Mouse (Mus musculus): Measurements from ENCODE around the gene Actr3. TPM values are rescaled to one million over a fixed set of nuclear protein-coding genes. Genes with fewer than 3 reads are reported as not detected.

The Actr3 gene
- polyA plus RNA-seq, 1 experiment from 2014 or later: 267 TPM

DNA sequence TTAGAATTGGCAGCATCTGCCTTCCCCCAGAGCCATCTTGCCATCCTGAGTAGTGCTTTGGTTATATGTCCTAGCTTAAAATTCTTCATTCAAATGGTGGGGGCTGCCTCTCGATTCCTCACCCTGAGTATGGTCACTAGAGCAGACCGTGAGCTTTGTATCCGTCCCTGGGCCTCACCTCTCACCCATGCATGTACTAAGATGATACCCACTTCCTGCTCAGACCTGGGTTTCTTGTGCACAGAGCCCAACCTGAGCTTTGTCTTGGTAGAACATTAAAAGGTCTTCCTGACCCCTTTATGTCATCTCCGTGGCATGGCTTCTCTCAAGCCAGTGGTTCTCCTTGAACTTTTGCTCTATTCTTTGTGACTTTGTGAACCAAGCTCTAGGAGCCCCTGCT lies 28.5 kb upstream of the Actr3 start:
- 85% methylated on average over 4 of the region's 4 CpGs for WGBS
- no peaks in the 10 kb centered on the region for H3K27me3 ChIP-seq
- no peak overlapping the region for H3K27ac ChIP-seq
- no peak overlapping the region for H3K4me2 ChIP-seq
- H3K4me1 ChIP-seq (replicated peaks): no peaks in the 10 kb centered on the region
- H3K4me3 ChIP-seq: no peak overlapping the region
- no peak for ATAC-seq (replicated peaks; ENCODE audit: insufficient number of reproducible peaks, insufficient read depth, low FRiP score, low read depth)
- H3K9me3 ChIP-seq (replicated peaks): no peaks in the 10 kb centered on the region
- no peak overlapping the region for H3K9ac ChIP-seq
- no peaks in the 10 kb centered on the region for H3K36me3 ChIP-seq

DNA sequence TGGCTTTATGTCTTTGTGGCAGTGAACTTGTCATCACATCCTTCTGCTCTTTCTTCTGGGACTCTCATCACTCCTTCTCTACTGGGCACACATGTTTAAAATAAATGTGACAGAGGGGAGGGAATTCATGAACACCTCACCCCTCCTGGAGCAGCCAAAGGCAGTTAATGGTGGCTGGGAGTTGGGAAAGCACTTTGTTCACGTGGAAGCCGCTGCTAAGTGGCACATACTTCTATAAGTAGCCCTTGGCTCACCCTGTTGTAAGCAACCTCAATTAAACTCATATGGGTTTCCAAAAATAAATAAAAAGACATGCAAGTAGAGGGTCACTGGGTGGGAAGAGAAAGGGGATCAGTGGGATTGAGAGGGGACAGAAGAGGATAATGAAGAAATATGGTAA lies 27.8 kb upstream of the Actr3 start:
- Histone ChIP-seq H3K4me1 (replicated peaks) (no peaks in the 10 kb centered on the region), H3K4me3 (no peak overlapping the region), H3K9me3 (replicated peaks) (no peaks in the 10 kb centered on the region), H3K27ac (no peak overlapping the region; the same call in 1 of the 2 replicates), H3K4me2 (no peak overlapping the region), H3K36me3 (no peaks in the 10 kb centered on the region), H3K9ac (no peak overlapping the region), H3K27me3 (no peaks in the 10 kb centered on the region)
- ATAC-seq (replicated peaks; ENCODE audit: insufficient number of reproducible peaks, insufficient read depth, low FRiP score, low read depth): no peak
- 41% methylated on average over 2 of the region's 2 CpGs for WGBS

DNA sequence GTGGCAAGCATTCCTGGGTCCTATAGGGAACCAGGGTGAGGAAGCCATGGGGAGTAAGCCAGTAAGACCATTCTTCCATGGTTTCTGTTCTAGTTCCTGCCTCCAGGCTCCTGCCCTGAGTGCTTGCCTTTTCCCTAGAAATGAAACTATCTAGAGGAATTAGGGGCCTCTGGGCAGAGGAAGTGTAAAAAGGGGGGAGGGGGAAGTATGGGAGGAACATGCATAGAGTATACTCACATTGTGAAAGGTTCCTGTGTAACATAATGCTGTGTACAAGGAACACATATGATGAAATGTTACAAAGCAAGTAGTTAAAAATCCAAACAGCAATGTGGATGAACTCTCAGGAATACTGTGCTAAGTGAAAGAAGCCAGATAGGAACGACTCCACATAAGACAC lies 27.4 kb upstream of the Actr3 start:
- Histone ChIP-seq H3K27me3 (no peaks in the 10 kb centered on the region), H3K9me3 (replicated peaks) (no peaks in the 10 kb centered on the region), H3K27ac (no peak overlapping the region; the same call in 1 of the 2 replicates), H3K36me3 (no peaks in the 10 kb centered on the region), H3K4me3 (no peak overlapping the region), H3K9ac (no peak overlapping the region), H3K4me2 (no peak overlapping the region), H3K4me1 (replicated peaks) (no peaks in the 10 kb centered on the region)
- no peak for ATAC-seq (replicated peaks; ENCODE audit: insufficient number of reproducible peaks, insufficient read depth, low FRiP score, low read depth)
- WGBS: 57% methylated on average over 1 of the region's 1 CpGs

DNA sequence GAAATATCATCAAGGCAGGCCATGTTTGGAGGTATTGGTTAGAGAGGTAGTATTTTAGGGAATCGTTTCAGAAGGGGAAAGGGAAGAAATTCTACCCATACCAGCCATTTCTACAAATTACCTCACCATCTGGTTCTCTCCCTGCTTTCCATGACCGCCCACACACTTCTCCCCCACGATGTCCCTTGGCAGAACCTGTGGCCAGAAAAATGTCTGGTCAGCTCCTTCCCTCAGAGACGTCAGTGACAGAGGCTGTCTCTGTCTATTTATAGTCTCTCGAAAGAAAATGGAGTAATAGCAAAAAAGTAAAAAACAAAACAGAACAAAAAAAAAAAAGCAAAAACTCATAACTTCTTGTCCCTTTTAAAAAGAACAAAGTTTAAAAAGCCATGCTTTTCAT lies 23.0 kb upstream of the Actr3 start:
- H3K4me2 ChIP-seq: no peak overlapping the region
- ATAC-seq (replicated peaks; ENCODE audit: insufficient number of reproducible peaks, insufficient read depth, low FRiP score, low read depth): no peak
- H3K4me1 ChIP-seq (replicated peaks): no peaks in the 10 kb centered on the region
- H3K36me3 ChIP-seq: no peaks in the 10 kb centered on the region
- H3K9ac ChIP-seq: no peak overlapping the region
- no peak overlapping the region for H3K4me3 ChIP-seq
- H3K27me3 ChIP-seq: no peaks in the 10 kb centered on the region
- 40% methylated on average over 5 of the region's 5 CpGs for WGBS
- no peak overlapping the region for H3K27ac ChIP-seq
- no peaks in the 10 kb centered on the region for H3K9me3 ChIP-seq (replicated peaks)

DNA sequence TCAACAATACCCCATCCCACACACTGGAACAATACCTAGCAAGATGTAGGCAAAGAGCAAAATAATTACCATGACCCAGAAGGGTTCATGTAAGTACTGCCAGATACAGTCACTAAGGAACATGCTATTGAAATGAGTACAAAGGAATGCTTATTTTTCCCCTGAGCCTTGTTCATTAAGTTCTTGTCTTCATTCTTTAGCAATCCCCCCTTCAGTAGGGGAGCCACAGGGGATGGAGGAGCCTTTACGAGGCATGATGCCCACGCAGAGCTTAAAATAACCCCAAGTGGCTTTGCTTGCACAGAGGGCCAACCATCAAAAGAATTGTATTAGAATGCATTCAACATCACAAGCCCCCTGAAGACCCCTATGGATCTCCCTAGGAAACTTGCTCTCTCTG lies 19.6 kb upstream of the Actr3 start:
- H3K27me3 ChIP-seq: no peaks in the 10 kb centered on the region
- H3K9me3 ChIP-seq (replicated peaks): no peaks in the 10 kb centered on the region
- H3K9ac ChIP-seq: no peak overlapping the region
- no peaks in the 10 kb centered on the region for H3K4me1 ChIP-seq (replicated peaks)
- no peak overlapping the region for H3K27ac ChIP-seq
- 52% methylated on average over 2 of the region's 2 CpGs for WGBS
- H3K4me3 ChIP-seq: no peak overlapping the region
- no peak for ATAC-seq (replicated peaks; ENCODE audit: insufficient number of reproducible peaks, insufficient read depth, low FRiP score, low read depth)
- no peaks in the 10 kb centered on the region for H3K36me3 ChIP-seq
- no peak overlapping the region for H3K4me2 ChIP-seq

DNA sequence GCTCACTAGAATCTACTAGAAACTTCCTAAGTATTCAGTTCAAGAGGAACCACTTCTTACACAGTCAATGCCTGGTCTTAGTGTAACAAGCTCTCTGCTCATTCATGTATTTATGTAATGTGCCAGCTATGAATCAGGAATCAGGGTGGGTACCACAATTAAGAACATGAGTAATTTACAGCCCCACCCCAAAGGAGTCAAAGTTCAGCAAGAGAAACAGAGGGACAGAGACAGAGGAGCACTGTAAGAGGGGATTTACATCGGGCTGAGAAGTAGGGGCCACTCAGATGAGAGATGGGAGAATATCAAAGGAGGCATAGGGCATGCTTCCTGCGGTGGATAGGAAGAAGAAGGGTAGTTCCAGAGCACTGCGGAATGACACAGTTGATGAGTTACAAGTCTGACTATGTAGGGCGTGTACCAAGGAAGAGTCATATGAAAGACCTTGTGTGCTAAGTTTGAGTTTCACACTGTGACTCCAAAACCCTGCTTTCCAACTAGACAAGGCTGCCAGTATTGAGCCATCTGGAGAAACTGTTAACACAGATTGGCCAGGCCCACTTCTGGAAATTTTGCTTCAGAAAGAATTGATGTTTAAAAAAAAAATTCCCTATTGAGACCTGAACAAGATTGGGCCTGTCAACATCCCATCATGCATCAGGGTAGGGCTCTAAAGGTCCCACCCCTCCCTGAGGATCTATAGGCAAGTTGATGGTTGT lies 14.9 kb upstream of the Actr3 start:
- WGBS: 84% methylated on average over 4 of the region's 4 CpGs
- Histone ChIP-seq H3K27ac (no peak overlapping the region), H3K9ac (no peak overlapping the region), H3K4me3 (no peak overlapping the region), H3K36me3 (no peaks in the 10 kb centered on the region), H3K9me3 (replicated peaks) (no peaks in the 10 kb centered on the region), H3K27me3 (no peaks in the 10 kb centered on the region), H3K4me1 (replicated peaks) (no peaks in the 10 kb centered on the region), H3K4me2 (no peak overlapping the region)
- ATAC-seq (replicated peaks; ENCODE audit: insufficient number of reproducible peaks, insufficient read depth, low FRiP score, low read depth): no peak

DNA sequence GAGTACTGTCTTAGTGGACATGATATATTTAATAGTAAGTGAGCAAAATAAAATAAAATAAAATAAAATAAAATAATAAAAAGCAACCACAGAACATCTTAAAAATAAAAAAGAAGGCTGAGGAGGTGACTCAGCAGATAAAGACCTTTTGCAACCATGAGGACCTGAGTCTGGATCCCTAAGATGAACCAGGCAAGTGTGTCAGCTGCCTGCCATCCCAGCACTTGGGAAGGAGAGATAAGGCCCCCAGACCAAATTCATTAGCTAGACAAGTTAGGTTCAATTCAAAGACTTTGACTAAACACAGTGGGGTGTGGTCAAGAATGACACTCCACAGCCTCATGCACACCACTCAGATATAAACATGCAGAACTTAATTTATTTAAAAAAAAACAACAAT lies 12.4 kb upstream of the Actr3 start:
- Histone ChIP-seq H3K4me1 (replicated peaks) (no peaks in the 10 kb centered on the region), H3K36me3 (no peaks in the 10 kb centered on the region), H3K9me3 (replicated peaks) (no peaks in the 10 kb centered on the region), H3K4me2 (no peak overlapping the region), H3K27me3 (no peaks in the 10 kb centered on the region), H3K9ac (no peak overlapping the region), H3K27ac (no peak overlapping the region), H3K4me3 (no peak overlapping the region)
- no peak for ATAC-seq (replicated peaks; ENCODE audit: insufficient number of reproducible peaks, insufficient read depth, low FRiP score, low read depth)

DNA sequence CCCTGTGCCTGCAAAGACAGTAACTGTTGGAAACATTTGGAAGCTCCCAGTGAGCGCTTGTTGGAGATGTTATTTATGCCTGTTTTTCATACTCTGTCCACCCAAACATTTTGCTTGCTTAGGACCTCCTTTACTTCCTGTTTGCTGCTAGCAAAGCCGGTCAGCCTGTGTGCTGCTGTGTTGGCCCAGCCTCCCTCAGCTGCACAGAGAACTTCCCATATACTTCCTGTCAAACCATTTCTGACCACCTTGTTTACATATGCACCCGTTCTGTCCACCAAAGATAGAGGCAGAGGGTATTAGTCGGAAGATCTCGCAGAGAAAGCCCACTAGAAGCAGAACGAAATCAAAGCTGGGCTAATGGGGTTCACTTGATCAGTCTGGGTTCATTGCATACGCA lies 6.2 kb upstream of the Actr3 start:
- Histone ChIP-seq H3K4me3 (no peak overlapping the region), H3K4me2 (no peak overlapping the region; the same call in 1 of the 2 replicates), H3K4me1 (replicated peaks) (no peaks in the 10 kb centered on the region), H3K27me3 (no peaks in the 10 kb centered on the region), H3K9ac (no peak overlapping the region), H3K36me3 (no peaks in the 10 kb centered on the region), H3K9me3 (replicated peaks) (no peaks in the 10 kb centered on the region), H3K27ac (no peak overlapping the region; the same call in 1 of the 2 replicates)
- WGBS: 56% methylated on average over 7 of the region's 7 CpGs
- ATAC-seq (replicated peaks; ENCODE audit: insufficient number of reproducible peaks, insufficient read depth, low FRiP score, low read depth): no peak

DNA sequence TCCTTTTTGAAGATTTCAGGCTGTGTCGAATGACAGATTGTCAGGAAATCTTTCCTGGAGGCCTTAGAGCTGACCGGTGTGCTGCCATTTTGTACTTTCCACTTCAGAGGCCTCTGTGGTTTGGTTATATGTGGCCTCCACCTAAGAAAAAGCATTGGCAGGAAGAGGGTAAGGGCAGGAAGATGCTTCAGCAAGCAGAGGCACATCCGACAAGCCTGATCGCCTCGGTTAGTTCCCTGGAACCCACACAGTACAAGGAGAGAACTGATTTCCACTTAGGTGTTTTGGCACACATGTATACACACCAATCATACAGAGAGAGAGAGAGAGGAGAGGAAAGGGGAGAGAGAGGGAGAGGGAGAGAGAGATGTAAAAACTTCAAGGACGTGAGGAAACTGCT lies 5.7 kb upstream of the Actr3 start:
- H3K9me3 ChIP-seq (replicated peaks): no peaks in the 10 kb centered on the region
- WGBS: 69% methylated on average over 6 of the region's 6 CpGs

DNA sequence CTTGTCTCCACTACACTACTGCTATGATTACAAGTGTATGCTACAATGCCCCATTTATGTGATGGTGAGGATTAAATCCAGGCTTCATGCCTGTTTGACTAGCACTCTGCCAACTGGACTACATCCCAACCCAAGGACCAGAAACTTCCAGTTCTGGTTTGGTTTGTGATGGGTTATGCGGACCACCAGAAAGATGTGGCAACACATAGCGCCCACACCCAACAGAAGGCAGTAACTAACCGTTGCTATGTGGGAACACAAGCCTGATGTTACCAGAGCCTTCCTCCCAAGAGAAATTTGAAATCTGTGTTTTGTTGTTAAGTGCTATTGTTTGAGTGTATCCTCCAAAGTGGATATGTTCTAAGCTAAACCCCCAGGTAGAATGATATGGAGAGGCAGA lies 4.0 kb upstream of the Actr3 start:
- WGBS: 80% methylated on average over 3 of the region's 3 CpGs
- Histone ChIP-seq H3K9ac (no peak overlapping the region), H3K27ac (no peak overlapping the region), H3K4me3 (no peak overlapping the region), H3K27me3 (no peaks in the 10 kb centered on the region), H3K36me3 (no peaks in the 10 kb centered on the region), H3K4me2 (no peak overlapping the region), H3K9me3 (replicated peaks) (no peaks in the 10 kb centered on the region), H3K4me1 (replicated peaks) (peaks cover 4% of the 10 kb centered on the region)
- no peak for ATAC-seq (replicated peaks; ENCODE audit: insufficient number of reproducible peaks, insufficient read depth, low FRiP score, low read depth)

More for the DNA sequence above, 5.7 kb upstream of the Actr3 start:
- Histone ChIP-seq H3K27me3 (no peaks in the 10 kb centered on the region), H3K36me3 (no peaks in the 10 kb centered on the region), H3K27ac (no peak overlapping the region), H3K9ac (no peak overlapping the region), H3K4me3 (no peak overlapping the region), H3K4me2 (no peak overlapping the region; the same call in 1 of the 2 replicates), H3K4me1 (replicated peaks) (peaks cover 2% of the 10 kb centered on the region)
- no peak for ATAC-seq (replicated peaks; ENCODE audit: insufficient number of reproducible peaks, insufficient read depth, low FRiP score, low read depth)

DNA sequence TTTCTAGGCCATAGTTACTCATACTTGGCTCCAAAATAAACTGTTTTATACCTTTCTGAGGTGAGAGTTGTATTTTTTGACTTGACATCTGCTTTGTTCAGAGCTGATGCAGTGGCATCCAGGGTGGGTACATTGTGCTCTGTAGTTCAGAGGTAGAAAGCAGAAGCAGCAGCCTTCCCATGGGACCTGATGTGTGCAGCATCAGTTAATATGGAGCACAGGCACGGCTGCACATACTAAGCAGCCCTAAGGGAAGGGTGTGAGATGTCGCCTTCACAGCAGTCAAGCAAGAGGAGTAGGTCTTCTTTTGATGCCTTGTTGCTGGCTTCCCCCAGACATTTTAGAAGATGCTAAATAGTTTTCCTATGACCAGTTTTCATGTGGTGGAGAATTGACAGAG lies 3.3 kb upstream of the Actr3 start:
- Histone ChIP-seq H3K4me1 (replicated peaks) (peaks cover 4% of the 10 kb centered on the region), H3K9ac (no peak overlapping the region), H3K27ac (no peak overlapping the region), H3K4me3 (no peak overlapping the region), H3K36me3 (no peaks in the 10 kb centered on the region), H3K27me3 (no peaks in the 10 kb centered on the region), H3K4me2 (no peak overlapping the region), H3K9me3 (replicated peaks) (no peaks in the 10 kb centered on the region)
- no peak for ATAC-seq (replicated peaks; ENCODE audit: insufficient number of reproducible peaks, insufficient read depth, low FRiP score, low read depth)
- 78% methylated on average over 2 of the region's 2 CpGs for WGBS

DNA sequence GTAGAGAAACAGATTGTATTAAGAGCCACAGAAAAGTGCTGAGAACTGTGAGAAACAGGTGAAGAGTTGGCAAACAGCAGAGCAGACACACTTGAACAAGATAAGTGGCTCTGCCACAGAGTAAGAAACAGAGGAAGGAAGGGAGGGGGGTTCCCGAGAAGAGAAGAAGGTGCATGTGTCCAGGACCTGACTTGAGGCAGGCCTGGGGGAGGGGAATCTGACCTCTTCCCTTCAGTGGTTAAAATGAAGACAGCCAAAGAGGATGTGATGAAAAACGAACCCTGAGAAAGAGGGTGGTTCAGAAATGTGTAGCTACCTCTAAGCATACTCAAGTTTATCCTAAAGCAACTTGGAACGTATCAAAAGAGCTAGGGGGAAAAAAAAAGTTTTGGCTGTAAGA lies 2.4 kb upstream of the Actr3 start:
- H3K4me2 ChIP-seq: no peak overlapping the region
- H3K27ac ChIP-seq: no peak overlapping the region
- no peak for ATAC-seq (replicated peaks; ENCODE audit: insufficient number of reproducible peaks, insufficient read depth, low FRiP score, low read depth)
- no peaks in the 10 kb centered on the region for H3K27me3 ChIP-seq
- H3K4me3 ChIP-seq: no peak overlapping the region
- no peak overlapping the region for H3K9ac ChIP-seq
- no peaks in the 10 kb centered on the region for H3K36me3 ChIP-seq
- H3K4me1 ChIP-seq (replicated peaks): peaks cover 7% of the 10 kb centered on the region
- WGBS: 26% methylated on average over 3 of the region's 3 CpGs
- H3K9me3 ChIP-seq (replicated peaks): no peaks in the 10 kb centered on the region
